Mouse (Mus musculus) limb, embryonic 14.5 days (tissue): ENCODE data around the gene Ackr4. TPM values are rescaled to one million over a fixed set of nuclear protein-coding genes. Genes with fewer than 3 reads are reported as not detected.

Source experiments
- ATAC-seq: fragments of 200-750 bp; cut with Nextera tagmentation; 2 replicates; pipeline ENCODE4 v1.8.0; 2017; ENCODE audit warnings: low read depth, moderate number of reproducible peaks, moderate TSS enrichment; ENCODE audit not compliant: low FRiP score
- DNase-seq: peaks from one replicate; pipeline ENCODE4 v3.0.0-alpha.2; 2015; ENCODE audit warnings: low spot score
- H3K27ac ChIP-seq: fragments of 300-500 bp; sonication (generic); replicated peaks from 2 replicates; pipeline ENCODE4 v1.5.1; 2014; ENCODE audit warnings: low read depth, mild to moderate bottlenecking, low read length, moderate library complexity, mixed read lengths
- H3K27me3 ChIP-seq: fragments of 300-500 bp; sonication (generic); 2 replicates; pipeline ENCODE4 v1.6.1; 2014; ENCODE audit warnings: low read length, mixed read lengths; ENCODE audit not compliant: control insufficient read depth, insufficient read depth
- H3K36me3 ChIP-seq: fragments of 300-500 bp; sonication (generic); 2 replicates; pipeline ENCODE4 v1.6.1; 2014; ENCODE audit warnings: mild to moderate bottlenecking, low read length, moderate library complexity, mixed read lengths; ENCODE audit not compliant: control insufficient read depth, insufficient read depth
- H3K4me1 ChIP-seq: fragments of 300-500 bp; sonication (generic); 2 replicates; pipeline ENCODE4 v1.6.1; 2014; ENCODE audit warnings: antibody characterized with exemption, low read length, mixed read lengths; ENCODE audit not compliant: control insufficient read depth, insufficient read depth
- H3K4me2 ChIP-seq: fragments of 300-500 bp; sonication (generic); replicated peaks from 2 replicates; pipeline ENCODE4 v1.6.1; 2014; ENCODE audit warnings: low read depth, mild to moderate bottlenecking, low read length, moderate library complexity; ENCODE audit not compliant: severe bottlenecking
- H3K4me3 ChIP-seq: fragments of 300-500 bp; sonication (generic); replicated peaks from 2 replicates; pipeline ENCODE4 v1.5.1; 2014; ENCODE audit warnings: low read length
- H3K9ac ChIP-seq: fragments of 300-500 bp; sonication (generic); 2 replicates; pipeline ENCODE4 v1.6.1; 2014; ENCODE audit warnings: mild to moderate bottlenecking, low read depth, low read length, moderate library complexity; ENCODE audit not compliant: severe bottlenecking
- H3K9me3 ChIP-seq: fragments of 300-500 bp; sonication (generic); 2 replicates; pipeline ENCODE4 v1.6.1; 2016; ENCODE audit warnings: low read length; ENCODE audit not compliant: control insufficient read depth
- POLR2A ChIP-seq: fragments of 200-500 bp; IDR thresholded peaks from 2 replicates; pipeline ENCODE4 v1.8.0; 2012; ENCODE audit warnings: inconsistent platforms, mild to moderate bottlenecking, moderate library complexity, borderline replicate concordance; ENCODE audit not compliant: insufficient read depth, insufficient read length; ENCODE audit errors: extremely low read depth
- WGBS: fragments of 180-500 bp; shearing (Covaris S2); extraction: QIAGEN DNeasy Blood & Tissue Kit; methylation state at CpG from one replicate; pipeline ENCODE4 v1.1.7; 2014; 5-methylcytosine and 5-hydroxymethylcytosine counted together
- polyA plus RNA-seq, 2 experiments: library from polyadenylated mRNA; depleted of rRNA in 1 of 2; stranded (reverse) in 1 of 2; unstranded in 1 of 2; fragments of >200 nt; fragmentation: Nextera tagmentation in 1 of 2; extraction: Ambion mirVana in 1 of 2; gene quantifications; 2 replicates each; pipeline versions ENCODE4 v1.2.1 to v1.2.3; 2012 to 2014

Ackr4 gene
- polyA plus RNA-seq, 2 experiments: 2.8 TPM

GRCm38 (mm10) chr9:104108571-104109143 is 18.1 kb downstream of the Ackr4 start:
- no peak overlapping the region for H3K27ac ChIP-seq
- no peaks in the 10 kb centered on the region for H3K4me1 ChIP-seq
- H3K4me3 ChIP-seq: no peak overlapping the region
- no peaks in the 10 kb centered on the region for H3K27me3 ChIP-seq
- TF ChIP-seq POLR2A: no peak
- no peaks in the 10 kb centered on the region for H3K36me3 ChIP-seq
- no peak overlapping the region for H3K4me2 ChIP-seq
- H3K9ac ChIP-seq: no peak overlapping the region
- DNase-seq: no peak
- ATAC-seq: no peak
- H3K9me3 ChIP-seq: no peaks in the 10 kb centered on the region
- WGBS: 72% methylated on average over 2 of the region's 2 CpGs

GRCm38 (mm10) chr9:104107482-104107881 is 19.3 kb downstream of the Ackr4 start:
- Histone ChIP-seq H3K4me1 (0 out of 2 replicates have a peak, but pooled peaks cover under 1% of the 10 kb centered on the region), H3K27ac (no peak overlapping the region), H3K9me3 (no peaks in the 10 kb centered on the region), H3K9ac (no peak overlapping the region), H3K27me3 (no peaks in the 10 kb centered on the region), H3K4me3 (no peak overlapping the region), H3K4me2 (no peak overlapping the region), H3K36me3 (no peaks in the 10 kb centered on the region)
- DNase-seq (no peak), ATAC-seq (no peak)
- TF ChIP-seq POLR2A: no peak
- WGBS: 82% methylated on average over 6 of the region's 6 CpGs

- 65% methylated on average over 9 of the region's 9 CpGs for WGBS
- H3K27me3 ChIP-seq: no peaks in the 10 kb centered on the region
These were observed 19.8 kb downstream of the Ackr4 start for GRCm38 (mm10) chr9:104106930-104107329.

GRCm38 (mm10) chr9:104104986-104105385 is 21.7 kb downstream of the Ackr4 start:
- Histone ChIP-seq H3K4me1 (peaks cover 5% of the 10 kb centered on the region; the same call in 1 of the 2 replicates), H3K9me3 (no peaks in the 10 kb centered on the region), H3K9ac (no peak overlapping the region), H3K27me3 (no peaks in the 10 kb centered on the region), H3K4me2 (no peak overlapping the region), H3K27ac (no peak overlapping the region), H3K4me3 (no peak overlapping the region), H3K36me3 (no peaks in the 10 kb centered on the region)
- WGBS: 86% methylated on average over 2 of the region's 2 CpGs
- ATAC-seq (no peak), DNase-seq (no peak)
- TF ChIP-seq POLR2A: no peak

More at GRCm38 (mm10) chr9:104106930-104107329, 19.8 kb downstream of the Ackr4 start:
- peaks cover 3% of the 10 kb centered on the region; the same call in 1 of the 2 replicates for H3K4me1 ChIP-seq
- no peak for TF ChIP-seq POLR2A
- H3K27ac ChIP-seq: no peak overlapping the region
- no peaks in the 10 kb centered on the region for H3K36me3 ChIP-seq
- DNase-seq (no peak), ATAC-seq (no peak)
- no peak overlapping the region for H3K4me3 ChIP-seq
- H3K4me2 ChIP-seq: no peak overlapping the region
- no peaks in the 10 kb centered on the region for H3K9me3 ChIP-seq
- H3K9ac ChIP-seq: no peak overlapping the region

GRCm38 (mm10) chr9:104102901-104103300 is 23.8 kb downstream of the Ackr4 start:
- Histone ChIP-seq H3K4me1 (peaks cover 5% of the 10 kb centered on the region; the same call in 1 of the 2 replicates), H3K36me3 (no peaks in the 10 kb centered on the region), H3K4me2 (no peak overlapping the region), H3K27ac (no peak overlapping the region), H3K4me3 (no peak overlapping the region), H3K9ac (no peak overlapping the region), H3K9me3 (no peaks in the 10 kb centered on the region), H3K27me3 (no peaks in the 10 kb centered on the region)
- WGBS: 55% methylated on average over 2 of the region's 2 CpGs
- DNase-seq (no peak), ATAC-seq (no peak)
- no peak for TF ChIP-seq POLR2A
